In the genomic region with DNA sequence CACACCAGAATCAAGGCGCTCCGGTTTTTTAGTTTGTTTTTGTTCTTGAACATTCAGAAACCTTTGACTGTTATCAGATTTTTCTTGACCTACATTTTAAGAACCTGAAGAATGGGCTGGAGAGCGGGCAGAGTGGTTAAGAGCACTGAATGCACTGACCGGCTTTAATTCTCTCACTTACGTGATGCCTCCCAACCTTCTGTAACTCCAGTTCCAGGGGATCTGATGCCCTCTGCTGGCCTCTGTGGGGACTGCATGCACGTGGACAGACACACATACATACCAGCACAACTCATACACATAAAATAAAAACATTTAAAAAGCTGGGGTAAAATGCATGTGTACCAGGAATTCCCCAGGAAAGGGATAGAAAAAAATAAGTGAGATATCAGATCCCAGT, we compare ENCODE assay signal across 9 mouse cellular contexts. TPM values are rescaled to one million over a fixed set of nuclear protein-coding genes. Genes with fewer than 3 reads are reported as not detected.
A peak's percentile ranks its signal among the peaks of the same experiment; 100 is the strongest.
DNase-seq lines count a peak whose midpoint lies in the region; ATAC-seq and TF ChIP-seq lines count a peak whose summit lies in the region.
"Had no signal": no experiment of that assay in that cellular context is flagged by ENCODE, and none has a peak within 500 bp of the region (broad histone marks: within the 10 kb centered on the region; RNA-seq: fewer than 3 reads in every experiment).

No protein-coding gene starts in this region.

- no peaks in the 10 kb centered on the region for H3K9me3 ChIP-seq in midbrain, embryonic 14.5 days (ENCODE audit: control insufficient read depth, low read length)
- no peaks in the 10 kb centered on the region for H3K9me3 ChIP-seq in midbrain, embryonic 13.5 days
- H3K9me3 ChIP-seq: hindbrain, embryonic 15.5 days had no signal

- TF ChIP-seq CTCF in brain, embryonic 14.5 days (IDR thresholded peaks at IDR 0.05; ENCODE audit: borderline replicate concordance, extremely low read depth, insufficient read depth, insufficient read length), result peak; percentile 54; the same call in 1 of the 2 replicates
- peak; percentile 87 for TF ChIP-seq CTCF in liver, adult 2 months (IDR thresholded peaks at IDR 0.05; ENCODE audit: low read depth, low read length)

- H3K27me3 ChIP-seq in midbrain, embryonic 14.5 days (ENCODE audit: control insufficient read depth, insufficient read depth, low read length), result no peaks in the 10 kb centered on the region
- no peaks in the 10 kb centered on the region for H3K27me3 ChIP-seq in midbrain, embryonic 13.5 days
- no peaks in the 10 kb centered on the region for H3K27me3 ChIP-seq in liver, adult 2 months (ENCODE audit: control insufficient read depth, insufficient read depth, low read length)
- H3K27me3 ChIP-seq: hindbrain, embryonic 15.5 days had no signal

- TF ChIP-seq POLR2A in brain, embryonic 14.5 days (IDR thresholded peaks at IDR 0.05; ENCODE audit: borderline replicate concordance, extremely low read depth, insufficient read depth, insufficient read length, poor library complexity, severe bottlenecking), result no peak
- no peak for TF ChIP-seq POLR2A in liver, adult 2 months (IDR thresholded peaks at IDR 0.05; ENCODE audit: extremely low read depth, insufficient read depth, low read length)

- H3K4me3 ChIP-seq in midbrain, embryonic 14.5 days (replicated peaks; ENCODE audit: low read depth, low read length), result no peak overlapping the region
- H3K4me3 ChIP-seq in midbrain, embryonic 13.5 days (replicated peaks), result no peak overlapping the region
- no peak overlapping the region for H3K4me3 ChIP-seq in liver, adult 2 months (ENCODE audit: insufficient read depth, low read depth, low read length)
- H3K4me3 ChIP-seq: hindbrain, embryonic 15.5 days had no signal

- no peak for ATAC-seq in midbrain, embryonic 14.5 days (ENCODE audit: low FRiP score, low TSS enrichment)
- no peak for ATAC-seq in midbrain, embryonic 13.5 days

- WGBS in midbrain, embryonic 14.5 days, result 91% methylated on average over 6 of the region's 6 CpGs
- 87% methylated on average over 6 of the region's 6 CpGs for WGBS in midbrain, embryonic 13.5 days
- WGBS in liver, adult 2 months, result 73% methylated on average over 6 of the region's 6 CpGs

- no peaks in the 10 kb centered on the region for H3K4me1 ChIP-seq in midbrain, embryonic 14.5 days (ENCODE audit: control insufficient read depth, insufficient read depth, low read length)
- no peaks in the 10 kb centered on the region for H3K4me1 ChIP-seq in midbrain, embryonic 13.5 days (replicated peaks)
- H3K4me1 ChIP-seq in liver, adult 2 months (ENCODE audit: control insufficient read depth, insufficient read depth, low read length), result peaks cover 2% of the 10 kb centered on the region; the same call in 1 of the 2 replicates
- H3K4me1 ChIP-seq: hindbrain, embryonic 15.5 days had no signal

- no peak overlapping the region for H3K4me2 ChIP-seq in midbrain, embryonic 14.5 days (ENCODE audit: low read length)
- H3K4me2 ChIP-seq in midbrain, embryonic 13.5 days (replicated peaks), result no peak overlapping the region
- H3K4me2 ChIP-seq: hindbrain, embryonic 15.5 days had no signal

- peaks cover 80% of the 10 kb centered on the region for H3K36me3 ChIP-seq in midbrain, embryonic 14.5 days (ENCODE audit: control insufficient read depth, insufficient read depth, low read length)
- peaks cover 84% of the 10 kb centered on the region for H3K36me3 ChIP-seq in midbrain, embryonic 13.5 days
- peaks cover 76% of the 10 kb centered on the region for H3K36me3 ChIP-seq in liver, adult 2 months (ENCODE audit: control insufficient read depth, insufficient read depth, low read length)

- H3K79me2 ChIP-seq in liver, adult 2 months (ENCODE audit: control insufficient read depth, insufficient read depth, low read length), result peaks cover 2% of the 10 kb centered on the region; the same call in 1 of the 2 replicates

- no peak overlapping the region for H3K9ac ChIP-seq in midbrain, embryonic 14.5 days (replicated peaks; ENCODE audit: low read length)
- no peak overlapping the region for H3K9ac ChIP-seq in midbrain, embryonic 13.5 days (replicated peaks)
- H3K9ac ChIP-seq in liver, adult 2 months (ENCODE audit: low read depth, low read length), result no peak overlapping the region
- H3K9ac ChIP-seq: hindbrain, embryonic 15.5 days had no signal

- peak; percentile 11 to 18 for DNase-seq in cerebellum, postnatal 36 days
- DNase-seq in cerebellum, adult 8-10 months, result no peak
- peak; percentile 17 for DNase-seq in midbrain, embryonic 14.5 days
- DNase-seq in brain, embryonic 14.5 days (ENCODE audit: low read depth), result no peak
- peak; percentile 64 for DNase-seq in liver, adult 2 months (ENCODE audit: extremely low read depth, low read depth, low spot score)
- DNase-seq in spleen, postnatal 14 days (ENCODE audit: low spot score in 2 of 2), result peak; percentile 33 to 51
- DNase-seq in left cerebral cortex, adult 8-10 months (ENCODE audit: low spot score in 2 of 2), result no peak

- H3K27ac ChIP-seq in midbrain, embryonic 14.5 days (replicated peaks; ENCODE audit: low read depth, low read length), result no peak overlapping the region
- no peak overlapping the region for H3K27ac ChIP-seq in midbrain, embryonic 13.5 days
- no peak overlapping the region for H3K27ac ChIP-seq in liver, adult 2 months (replicated peaks; ENCODE audit: insufficient read depth, low read depth, low read length)
- H3K27ac ChIP-seq: hindbrain, embryonic 15.5 days had no signal

RNA-seq across cellular contexts. Expression of gene Sar1b, which starts 22.4 kb away (rescaled TPM):
- polyA plus RNA-seq in midbrain, embryonic 14.5 days (2014; fragmentation: Nextera tagmentation; extraction: Ambion mirVana), result 188 and 211 TPM in 2 replicates
- polyA plus RNA-seq in midbrain, embryonic 13.5 days (2015; fragmentation: Nextera tagmentation; extraction: Ambion mirVana), result 150 and 167 TPM in 2 replicates
- polyA plus RNA-seq in brain, embryonic 14.5 days (2012; rRNA removed), result 91.1 and 97.9 TPM in 2 replicates
- total RNA-seq in liver, adult 2 months (2014; rRNA removed), result 257 and 370 TPM in 2 replicates
- 61.0 and 75.6 TPM in 2 replicates for polyA plus RNA-seq in liver, adult 2 months (2012; rRNA removed)
- total RNA-seq in left cerebral cortex, adult 8-10 months (2022), result 10 to 100 TPM; 63.7 to 73.2 (median 67.6) TPM

RNA-seq across cellular contexts. Expression of gene Sec24a, which starts 22.5 kb away (rescaled TPM):
- 15.0 and 16.9 TPM in 2 replicates for polyA plus RNA-seq in midbrain, embryonic 14.5 days (2014; fragmentation: Nextera tagmentation; extraction: Ambion mirVana)
- 13.8 and 14.9 TPM in 2 replicates for polyA plus RNA-seq in midbrain, embryonic 13.5 days (2015; fragmentation: Nextera tagmentation; extraction: Ambion mirVana)
- 8.3 and 13.9 TPM in 2 replicates for polyA plus RNA-seq in brain, embryonic 14.5 days (2012; rRNA removed)
- total RNA-seq in liver, adult 2 months (2014; rRNA removed), result 45.1 and 51.1 TPM in 2 replicates
- 30.6 and 35.3 TPM in 2 replicates for polyA plus RNA-seq in liver, adult 2 months (2012; rRNA removed)
- 10 to 100 TPM; 19.1 to 21.9 (median 19.8) TPM for total RNA-seq in left cerebral cortex, adult 8-10 months (2022)

Comparison
In these comparisons a context has a peak if more than half of its experiments do, and no peak if none do; other contexts are left out.
1. DNase-seq: peak in cerebellum, postnatal 36 days (2 of 2), midbrain, embryonic 14.5 days (single experiment), liver, adult 2 months (single experiment) and spleen, postnatal 14 days (2 of 2); none in cerebellum, adult 8-10 months (single experiment), brain, embryonic 14.5 days (single experiment) and left cerebral cortex, adult 8-10 months (0 of 2).